Mouse (Mus musculus) midbrain, embryonic 11.5 days (tissue): ENCODE data around the gene Cdrt4. TPM values are rescaled to one million over a fixed set of nuclear protein-coding genes. Genes with fewer than 3 reads are reported as not detected.

Experiments
- ATAC-seq: fragments of 200-750 bp; cut with Nextera tagmentation; 2 replicates; pipeline ENCODE4 v1.8.0; 2017; ENCODE audit warnings: moderate TSS enrichment, moderate library complexity; ENCODE audit not compliant: low FRiP score
- DNase-seq: peaks from one replicate; pipeline ENCODE4 v3.0.0; 2015; ENCODE audit warnings: low spot score; ENCODE audit errors: missing footprints
- H3K27ac ChIP-seq: fragments of 300-500 bp; sonication (generic); 2 replicates; pipeline ENCODE4 v1.5.1; 2014; ENCODE audit warnings: low read depth, low read length
- H3K27me3 ChIP-seq: fragments of 300-500 bp; sonication (generic); 2 replicates; pipeline ENCODE4 v1.6.1; 2014; ENCODE audit warnings: mild to moderate bottlenecking, low read length, moderate library complexity, mixed read lengths; ENCODE audit not compliant: control insufficient read depth, insufficient read depth
- H3K36me3 ChIP-seq: fragments of 300-500 bp; sonication (generic); 2 replicates; pipeline ENCODE4 v1.6.1; 2014; ENCODE audit warnings: mild to moderate bottlenecking, low read length, moderate library complexity, mixed read lengths; ENCODE audit not compliant: control insufficient read depth, insufficient read depth
- H3K4me1 ChIP-seq: fragments of 300-500 bp; sonication (generic); 2 replicates; pipeline ENCODE4 v1.6.1; 2014; ENCODE audit warnings: low read length; ENCODE audit not compliant: control insufficient read depth, insufficient read depth
- H3K4me2 ChIP-seq: fragments of 300-500 bp; sonication (generic); 2 replicates; pipeline ENCODE4 v1.6.1; 2014; ENCODE audit warnings: mild to moderate bottlenecking, moderate library complexity
- H3K4me3 ChIP-seq: fragments of 300-500 bp; sonication (generic); 2 replicates; pipeline ENCODE4 v1.5.1; 2014; ENCODE audit warnings: low read depth, low read length
- H3K9ac ChIP-seq: fragments of 300-500 bp; sonication (generic); 2 replicates; pipeline ENCODE4 v1.6.1; 2014; ENCODE audit warnings: low read length
- H3K9me3 ChIP-seq: fragments of 300-500 bp; sonication (generic); 2 replicates; pipeline ENCODE4 v1.6.1; 2016; ENCODE audit warnings: low read length; ENCODE audit not compliant: control insufficient read depth
- WGBS: fragments of 180-500 bp; shearing (Covaris S2); extraction: QIAGEN DNeasy Blood & Tissue Kit; methylation state at CpG from one replicate; pipeline ENCODE4 v1.1.7; 2014; 5-methylcytosine and 5-hydroxymethylcytosine counted together
- polyA plus RNA-seq: library from polyadenylated mRNA; unstranded; fragments of >200 nt; fragmentation: Nextera tagmentation; extraction: Ambion mirVana; gene quantifications from 2 replicates; pipeline ENCODE4 v1.2.1, GENCODE M21; 2014

The Cdrt4 gene
- polyA plus RNA-seq, 1 experiment from 2014 or later: not detected

- Histone ChIP-seq H3K4me2 (no peak overlapping the region), H3K27me3 (no peaks in the 10 kb centered on the region), H3K4me3 (no peak overlapping the region), H3K9me3 (no peaks in the 10 kb centered on the region), H3K9ac (no peak overlapping the region), H3K36me3 (no peaks in the 10 kb centered on the region), H3K4me1 (no peaks in the 10 kb centered on the region), H3K27ac (no peak overlapping the region)
- 81% methylated on average over 6 of the region's 6 CpGs for WGBS
- ATAC-seq (no peak), DNase-seq (no peak)
Observed at GRCm38 (mm10) chr11:62919946-62920742, 30.8 kb upstream of the Cdrt4 start.

DNA sequence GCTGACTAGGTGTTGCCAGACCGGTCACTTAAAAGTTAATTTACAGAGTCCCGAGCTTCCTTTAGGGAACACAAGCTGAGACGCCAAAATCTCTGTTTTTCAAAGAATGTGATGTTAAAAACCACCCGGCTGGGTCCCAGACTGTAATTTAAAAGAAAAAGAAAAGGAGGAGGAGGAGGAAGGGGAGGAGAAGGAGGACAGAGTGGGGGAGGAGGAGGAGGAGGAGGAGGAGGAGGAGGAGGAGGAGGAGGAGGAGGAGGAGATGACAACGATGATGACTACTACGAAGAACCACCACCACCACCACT, 30.3 kb upstream of the Cdrt4 start:
- Histone ChIP-seq H3K4me3 (no peak overlapping the region), H3K4me1 (no peaks in the 10 kb centered on the region), H3K9me3 (no peaks in the 10 kb centered on the region), H3K4me2 (peak overlapping the region; percentile 22), H3K27ac (no peak overlapping the region), H3K36me3 (no peaks in the 10 kb centered on the region), H3K27me3 (no peaks in the 10 kb centered on the region), H3K9ac (no peak overlapping the region)
- 33% methylated on average over 6 of the region's 6 CpGs for WGBS
- ATAC-seq (no peak), DNase-seq (no peak)

DNA sequence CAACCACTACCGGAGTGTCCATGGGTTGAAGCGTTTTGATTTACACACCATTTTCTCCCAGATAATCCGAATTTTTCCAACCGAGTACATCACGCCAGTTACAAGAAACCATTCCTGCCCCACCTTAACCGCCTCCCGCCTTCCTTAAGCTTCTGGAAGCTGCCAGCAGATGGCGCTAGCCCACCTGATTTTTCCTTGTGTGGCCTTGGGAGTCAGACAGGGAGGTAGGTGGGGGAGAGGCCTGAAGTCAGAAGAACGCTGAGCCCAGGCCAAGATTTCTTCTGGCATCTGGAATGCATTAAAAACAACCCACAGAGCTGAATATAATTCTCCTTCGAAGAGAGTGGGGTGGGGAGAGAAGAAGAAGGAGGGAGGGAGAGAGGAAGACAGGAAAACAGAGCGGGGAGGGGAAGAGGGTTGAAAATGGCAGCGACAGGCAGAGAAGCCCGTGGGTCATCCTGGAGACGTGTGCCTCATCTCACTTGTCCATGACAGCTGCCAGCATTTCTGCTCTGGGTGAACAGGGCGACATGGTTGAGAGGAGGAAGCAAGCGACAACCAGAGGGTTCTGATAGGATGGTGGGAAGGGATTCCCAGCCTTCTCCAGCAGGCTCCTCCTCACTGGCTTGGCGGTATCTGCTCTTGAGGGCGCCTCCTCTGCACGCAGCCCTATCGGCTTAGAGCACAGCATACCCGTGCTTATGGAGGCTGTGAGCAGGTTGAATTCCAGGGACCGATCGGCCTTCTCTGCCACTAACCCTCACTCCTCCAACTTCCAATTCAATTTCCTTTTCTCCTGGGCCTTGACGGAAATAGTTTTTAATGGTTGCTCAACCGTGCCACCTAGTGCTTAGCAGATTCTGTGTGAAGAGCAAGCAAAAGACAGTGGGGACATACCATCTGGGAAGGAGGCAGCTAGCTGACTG, 29.7 kb upstream of the Cdrt4 start:
- peak; percentile 99 for DNase-seq
- peak overlapping the region; percentile 25; the same call in 1 of the 2 replicates for H3K9ac ChIP-seq
- H3K9me3 ChIP-seq: no peaks in the 10 kb centered on the region
- H3K4me3 ChIP-seq: no peak overlapping the region
- H3K27ac ChIP-seq: no peak overlapping the region
- 27% methylated on average over 25 of the region's 25 CpGs for WGBS
- H3K36me3 ChIP-seq: no peaks in the 10 kb centered on the region
- H3K4me2 ChIP-seq: peak overlapping the region; percentile 22
- H3K27me3 ChIP-seq: no peaks in the 10 kb centered on the region
- peak; percentile 78 for ATAC-seq
- H3K4me1 ChIP-seq: no peaks in the 10 kb centered on the region

GRCm38 (mm10) chr11:62924091-62924761, 26.8 kb upstream of the Cdrt4 start:
- no peak overlapping the region for H3K4me2 ChIP-seq
- no peak overlapping the region for H3K9ac ChIP-seq
- no peak overlapping the region for H3K4me3 ChIP-seq
- H3K27me3 ChIP-seq: no peaks in the 10 kb centered on the region
- ATAC-seq (no peak), DNase-seq (no peak)
- no peaks in the 10 kb centered on the region for H3K9me3 ChIP-seq
- 85% methylated on average over 6 of the region's 6 CpGs for WGBS
- no peak overlapping the region for H3K27ac ChIP-seq
- H3K4me1 ChIP-seq: no peaks in the 10 kb centered on the region
- H3K36me3 ChIP-seq: no peaks in the 10 kb centered on the region

DNA sequence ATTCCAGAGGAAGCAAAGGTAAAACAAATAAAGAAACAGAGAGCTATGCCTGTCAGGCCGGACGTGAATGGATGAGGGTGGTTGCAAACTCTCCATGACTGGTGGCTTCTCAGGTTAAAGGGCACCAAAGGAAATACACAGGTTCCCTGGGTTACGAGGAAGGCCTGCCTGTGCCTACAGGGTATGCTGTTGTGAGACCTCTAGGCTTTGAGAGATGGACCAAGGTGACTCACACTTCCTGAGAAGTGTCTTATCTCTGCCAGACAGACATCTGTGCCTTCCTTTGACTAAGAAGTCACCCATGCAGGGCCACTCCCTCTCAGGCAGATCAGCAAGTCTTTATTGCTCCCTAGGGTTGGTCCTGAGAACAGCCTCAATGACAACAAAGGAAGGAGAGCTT, 21.2 kb upstream of the Cdrt4 start:
- 64% methylated on average over 3 of the region's 3 CpGs for WGBS
- H3K4me1 ChIP-seq: no peaks in the 10 kb centered on the region
- no peak overlapping the region for H3K4me3 ChIP-seq
- no peak overlapping the region for H3K4me2 ChIP-seq
- no peaks in the 10 kb centered on the region for H3K9me3 ChIP-seq
- no peak for DNase-seq
- ATAC-seq: no peak
- H3K9ac ChIP-seq: no peak overlapping the region
- no peak overlapping the region for H3K27ac ChIP-seq
- H3K27me3 ChIP-seq: no peaks in the 10 kb centered on the region
- H3K36me3 ChIP-seq: no peaks in the 10 kb centered on the region

DNA sequence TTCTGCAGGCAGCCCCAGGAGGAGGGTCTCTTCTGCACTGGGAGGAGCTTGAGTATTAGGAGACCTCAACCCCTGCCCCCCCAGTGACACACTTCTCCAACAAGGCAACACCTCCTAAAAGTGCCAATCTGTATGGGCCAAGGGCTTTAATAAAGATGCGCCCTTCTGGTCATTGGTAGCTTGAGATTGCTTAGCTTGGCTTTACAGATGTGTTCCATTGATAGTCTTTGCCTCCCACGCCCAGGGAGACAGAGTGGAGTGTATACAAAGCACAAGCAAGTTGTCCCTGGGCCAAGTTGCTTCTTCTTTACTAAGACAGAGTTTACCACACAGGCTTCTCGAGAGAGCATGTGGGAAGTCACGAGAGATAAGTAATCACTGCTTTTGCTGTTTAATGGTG, 20.4 kb upstream of the Cdrt4 start:
- Histone ChIP-seq H3K4me1 (no peaks in the 10 kb centered on the region), H3K4me2 (no peak overlapping the region), H3K9me3 (no peaks in the 10 kb centered on the region), H3K4me3 (no peak overlapping the region), H3K27me3 (no peaks in the 10 kb centered on the region), H3K9ac (no peak overlapping the region), H3K36me3 (no peaks in the 10 kb centered on the region), H3K27ac (no peak overlapping the region)
- WGBS: 88% methylated on average over 4 of the region's 4 CpGs
- DNase-seq (no peak), ATAC-seq (no peak)

- Histone ChIP-seq H3K4me2 (no peak overlapping the region), H3K27ac (no peak overlapping the region), H3K9ac (no peak overlapping the region), H3K27me3 (no peaks in the 10 kb centered on the region), H3K4me3 (no peak overlapping the region), H3K4me1 (no peaks in the 10 kb centered on the region), H3K36me3 (no peaks in the 10 kb centered on the region), H3K9me3 (no peaks in the 10 kb centered on the region)
- WGBS: 89% methylated on average over 5 of the region's 5 CpGs
- DNase-seq: no peak
- ATAC-seq: no peak
Observed at GRCm38 (mm10) chr11:62931141-62931540, 19.9 kb upstream of the Cdrt4 start.

DNA sequence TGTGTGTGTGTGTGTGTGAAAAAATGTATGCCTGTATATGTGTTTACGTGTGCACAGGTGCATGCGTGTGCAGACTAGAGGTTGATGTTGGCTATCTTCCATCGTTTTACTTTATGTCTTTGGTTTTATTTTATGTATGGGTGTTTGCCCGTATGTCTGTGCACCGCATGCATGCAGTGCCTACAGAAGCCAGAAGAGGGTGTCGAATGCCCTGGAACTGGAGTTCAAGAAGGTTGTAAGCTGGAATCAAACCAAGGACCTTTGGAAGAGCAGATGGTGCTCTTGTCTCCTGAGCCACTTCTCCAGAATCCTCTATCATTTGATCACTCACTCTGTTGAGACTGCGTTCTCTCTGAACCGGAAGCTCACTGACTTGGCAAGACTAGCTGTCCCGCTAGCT, 17.9 kb upstream of the Cdrt4 start:
- no peak overlapping the region for H3K27ac ChIP-seq
- DNase-seq (no peak), ATAC-seq (no peak)
- H3K4me3 ChIP-seq: no peak overlapping the region
- no peaks in the 10 kb centered on the region for H3K4me1 ChIP-seq
- no peaks in the 10 kb centered on the region for H3K27me3 ChIP-seq
- no peak overlapping the region for H3K9ac ChIP-seq
- no peaks in the 10 kb centered on the region for H3K9me3 ChIP-seq
- H3K4me2 ChIP-seq: no peak overlapping the region
- H3K36me3 ChIP-seq: no peaks in the 10 kb centered on the region
- WGBS: 86% methylated on average over 9 of the region's 9 CpGs
